Mouse (Mus musculus) embryonic fibroblast, embryonic 13.5 days (primary cell): ENCODE data around the gene Accs. TPM values are rescaled to one million over a fixed set of nuclear protein-coding genes. Genes with fewer than 3 reads are reported as not detected.
A peak's percentile ranks its signal among the peaks of the same experiment; 100 is the strongest.

ENCODE experiments used
- H3K27ac ChIP-seq: 2 replicates; pipeline ENCODE4 v1.5.1; 2012; ENCODE audit warnings: low read length, control low read depth, inconsistent platforms; ENCODE audit not compliant: insufficient read depth
- H3K4me1 ChIP-seq: 2 replicates; pipeline ENCODE4 v1.6.1; 2011; ENCODE audit warnings: low read length; ENCODE audit not compliant: control insufficient read depth, insufficient read depth
- H3K4me3 ChIP-seq: 2 replicates; pipeline ENCODE4 v1.5.1; 2011; ENCODE audit warnings: mild to moderate bottlenecking, control low read depth, low read length; ENCODE audit not compliant: insufficient read depth
- CTCF ChIP-seq: IDR thresholded peaks from 2 replicates; pipeline ENCODE4 v1.5.1; 2011; ENCODE audit warnings: mild to moderate bottlenecking, control low read depth, low read length, moderate library complexity, borderline replicate concordance; ENCODE audit not compliant: insufficient read depth
- POLR2A ChIP-seq: IDR thresholded peaks from 2 replicates; pipeline ENCODE4 v1.6.1; 2011; ENCODE audit warnings: low read depth, mild to moderate bottlenecking, control low read depth, low read length, moderate library complexity
- polyA plus RNA-seq: library from polyadenylated mRNA; stranded (reverse); fragments of >200 nt; gene quantifications from 2 replicates; pipeline ENCODE4 v1.2.4, GENCODE M21; 2011; ENCODE audit warnings: low read depth; ENCODE audit not compliant: missing spikeins, insufficient read length

The Accs gene
- polyA plus RNA-seq, 1 experiment: 8.1 TPM

GRCm38 (mm10) chr2:93868566-93868965 lies 18.8 kb upstream of the Accs start:
- H3K4me1 ChIP-seq: no peaks in the 10 kb centered on the region
- no peak overlapping the region for H3K27ac ChIP-seq
- TF ChIP-seq POLR2A (no peak), CTCF (no peak)
- no peak overlapping the region for H3K4me3 ChIP-seq

GRCm38 (mm10) chr2:93863229-93863628 lies 13.5 kb upstream of the Accs start:
- TF ChIP-seq CTCF: no peak
- no peak for TF ChIP-seq POLR2A
- Histone ChIP-seq H3K4me1 (no peaks in the 10 kb centered on the region), H3K27ac (no peak overlapping the region)

GRCm38 (mm10) chr2:93858845-93859244 lies 9.1 kb upstream of the Accs start:
- TF ChIP-seq POLR2A: no peak
- TF ChIP-seq CTCF: no peak
- no peak overlapping the region for H3K27ac ChIP-seq
- H3K4me3 ChIP-seq: no peak overlapping the region
- H3K4me1 ChIP-seq: no peaks in the 10 kb centered on the region

More at GRCm38 (mm10) chr2:93863229-93863628, 13.5 kb upstream of the Accs start:
- no peak overlapping the region for H3K4me3 ChIP-seq

- Histone ChIP-seq H3K4me1 (peaks cover 5% of the 10 kb centered on the region; the same call in 1 of the 2 replicates), H3K4me3 (no peak overlapping the region), H3K27ac (no peak overlapping the region)
- no peak for TF ChIP-seq CTCF
- no peak for TF ChIP-seq POLR2A
Measured at GRCm38 (mm10) chr2:93851303-93851702, 1.6 kb upstream of the Accs start.

GRCm38 (mm10) chr2:93850317-93850944 lies 688 bp upstream of the Accs start:
- peaks cover 5% of the 10 kb centered on the region; the same call in 1 of the 2 replicates for H3K4me1 ChIP-seq
- no peak overlapping the region for H3K4me3 ChIP-seq
- no peak for TF ChIP-seq CTCF
- TF ChIP-seq POLR2A: no peak
- no peak overlapping the region for H3K27ac ChIP-seq

GRCm38 (mm10) chr2:93841349-93841748 lies 8.4 kb downstream of the Accs start:
- Histone ChIP-seq H3K27ac (no peak overlapping the region), H3K4me3 (no peak overlapping the region), H3K4me1 (no peaks in the 10 kb centered on the region)
- no peak for TF ChIP-seq CTCF
- no peak for TF ChIP-seq POLR2A

GRCm38 (mm10) chr2:93840109-93840508 lies 9.6 kb downstream of the Accs start:
- Histone ChIP-seq H3K27ac (no peak overlapping the region), H3K4me3 (no peak overlapping the region), H3K4me1 (no peaks in the 10 kb centered on the region)
- no peak for TF ChIP-seq POLR2A

- TF ChIP-seq POLR2A (no peak), CTCF (no peak)
- Histone ChIP-seq H3K4me3 (no peak overlapping the region), H3K4me1 (no peaks in the 10 kb centered on the region)
Measured at GRCm38 (mm10) chr2:93838931-93839330, 10.8 kb downstream of the Accs start.

GRCm38 (mm10) chr2:93836232-93836785 lies 13.4 kb downstream of the Accs start:
- Histone ChIP-seq H3K4me1 (no peaks in the 10 kb centered on the region), H3K27ac (no peak overlapping the region), H3K4me3 (no peak overlapping the region)
- TF ChIP-seq CTCF: no peak
- TF ChIP-seq POLR2A: no peak

More at GRCm38 (mm10) chr2:93838931-93839330, 10.8 kb downstream of the Accs start:
- H3K27ac ChIP-seq: no peak overlapping the region

- Histone ChIP-seq H3K4me3 (no peak overlapping the region), H3K4me1 (no peaks in the 10 kb centered on the region), H3K27ac (no peak overlapping the region)
- TF ChIP-seq CTCF: no peak
- no peak for TF ChIP-seq POLR2A
Measured at GRCm38 (mm10) chr2:93835596-93835995, 14.1 kb downstream of the Accs start.

GRCm38 (mm10) chr2:93823519-93823918 lies 26.2 kb downstream of the Accs start:
- Histone ChIP-seq H3K27ac (no peak overlapping the region), H3K4me1 (no peaks in the 10 kb centered on the region), H3K4me3 (no peak overlapping the region)
- TF ChIP-seq POLR2A (no peak), CTCF (peak; percentile 57; the same call in 1 of the 2 replicates)
